8 mouse cellular contexts compared by ENCODE assay signal in the genomic region with DNA sequence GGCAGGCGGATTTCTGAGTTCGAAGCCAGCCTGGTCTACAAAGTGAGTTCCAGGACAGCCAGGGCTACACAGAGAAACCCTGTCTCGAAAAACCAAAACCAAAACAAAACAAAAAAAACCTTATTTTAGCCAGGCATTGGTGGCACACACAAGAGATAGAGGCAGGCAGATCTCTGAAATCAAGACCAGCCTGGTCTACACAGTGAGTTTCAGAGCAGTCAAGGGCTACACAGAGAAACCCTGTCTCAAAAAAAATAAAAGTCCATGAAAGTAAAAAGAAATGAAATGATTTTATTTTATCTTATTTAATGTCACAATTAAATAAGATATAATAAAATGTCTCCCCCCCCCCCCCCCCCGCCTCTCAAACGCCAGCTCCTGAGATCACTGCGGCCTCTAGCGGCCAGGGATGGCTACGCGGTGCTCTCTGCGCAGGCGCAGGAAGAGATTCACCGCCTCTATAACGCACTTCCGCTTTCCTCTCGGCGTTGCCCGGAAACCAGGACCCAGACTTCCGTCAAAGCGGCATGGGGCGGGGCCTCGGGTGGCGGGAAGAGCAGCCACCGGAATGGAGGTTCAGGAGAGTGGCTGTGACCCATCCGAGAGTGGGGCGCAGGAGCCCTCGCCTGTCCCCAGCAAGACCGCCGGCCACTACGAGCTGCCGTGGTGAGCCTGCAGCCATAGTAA. TPM values are rescaled to one million over a fixed set of nuclear protein-coding genes. Genes with fewer than 3 reads are reported as not detected.
A peak's percentile ranks its signal among the peaks of the same experiment; 100 is the strongest.
DNase-seq lines count a peak whose midpoint lies in the region; ATAC-seq lines count a peak whose summit lies in the region.

No protein-coding gene starts in this region.

- peak; percentile 97 for DNase-seq in adipocyte (ENCODE audit: low spot score)
- DNase-seq in embryo, embryonic 10 days (ENCODE audit: low spot score) = peak; percentile 98
- DNase-seq in gastrocnemius, postnatal 14 days = peak; percentile 97
- peak; percentile 95 for DNase-seq in intestine, embryonic 14.5 days (ENCODE audit: low spot score)
- peak; percentile 96 to 99 for DNase-seq in left cerebral cortex, postnatal 14 days (ENCODE audit: low spot score in 2 of 2)
- DNase-seq in mesoderm, embryonic 11.5 days (ENCODE audit: low read depth, low spot score) = peak; percentile 98
- DNase-seq in right cerebral cortex, postnatal 36 days (ENCODE audit: low spot score in 2 of 2) = peak; percentile 93 to 94
- DNase-seq in yolk sac, embryonic 10.5 days (ENCODE audit: low spot score) = peak; percentile 93

- peak overlapping the region; percentile 92 for H3K4me3 ChIP-seq in intestine, embryonic 14.5 days (ENCODE audit: low read depth, low read length)

- ATAC-seq in intestine, embryonic 14.5 days (replicated peaks; ENCODE audit: low FRiP score, low TSS enrichment, low read depth) = peak; percentile 90

- peak overlapping the region; percentile 70 for H3K9ac ChIP-seq in intestine, embryonic 14.5 days (ENCODE audit: low read length)

- no peaks in the 10 kb centered on the region for H3K27me3 ChIP-seq in intestine, embryonic 14.5 days (replicated peaks; ENCODE audit: control insufficient read depth, insufficient read depth, low read length)

- no peak overlapping the region for H3K27ac ChIP-seq in intestine, embryonic 14.5 days (ENCODE audit: low read depth)

- peak overlapping the region; percentile 96 for H3K4me2 ChIP-seq in intestine, embryonic 14.5 days (ENCODE audit: low read length)

- WGBS in intestine, embryonic 14.5 days = 8% methylated on average over 28 of the region's 30 CpGs

- H3K4me1 ChIP-seq in intestine, embryonic 14.5 days (replicated peaks; ENCODE audit: control insufficient read depth, insufficient read depth, low read length) = peaks cover 11% of the 10 kb centered on the region

- H3K9me3 ChIP-seq in intestine, embryonic 14.5 days (ENCODE audit: control insufficient read depth, low read length) = no peaks in the 10 kb centered on the region

- intact Hi-C loops in gastrocnemius, postnatal 14 days (cut with DNase I; ENCODE audit: low total_unique reads) = loop anchor here (5.0 kb wide), 1 partner anchor 75 kb away; no protein-coding TSS in a partner anchor
- intact Hi-C loops in left cerebral cortex, postnatal 14 days (cut with DNase I) = loop anchor here (2.0 to 5.0 kb wide), 2 partner anchors 75 to 88 kb away; no protein-coding TSS in a partner anchor

- H3K36me3 ChIP-seq in intestine, embryonic 14.5 days (ENCODE audit: control insufficient read depth, insufficient read depth, low read length) = peaks cover 8% of the 10 kb centered on the region

RNA-seq across cellular contexts. Expression of gene Rfc2, which starts 1.2 kb away (rescaled TPM):
- 10 to 100 TPM; 12.4 to 14.1 TPM for total RNA-seq in gastrocnemius, postnatal 14 days (2021)
- polyA plus RNA-seq in intestine, embryonic 14.5 days (2014; fragmentation: Nextera tagmentation; extraction: Ambion mirVana) = 298 and 318 TPM in 2 replicates
- total RNA-seq in left cerebral cortex, postnatal 14 days (2021) = 10 to 100 TPM; 69.1 to 70.0 TPM

RNA-seq across cellular contexts. Expression of gene Syna, which starts 22.4 kb away (rescaled TPM):
- under 1 TPM in 1 of 2 experiments, not detected in 1; 0.29 TPM for total RNA-seq in gastrocnemius, postnatal 14 days (2021)
- polyA plus RNA-seq in intestine, embryonic 14.5 days (2014; fragmentation: Nextera tagmentation; extraction: Ambion mirVana) = 0.08 TPM in 1 of 2 replicates, not detected in the other
- total RNA-seq in left cerebral cortex, postnatal 14 days (2021) = under 1 TPM in 1 of 2 experiments, not detected in 1; 0.32 TPM

RNA-seq across cellular contexts. Expression of gene Clip2, which starts 30.1 kb away (rescaled TPM):
- 1 to 10 TPM; 6.4 to 8.4 TPM for total RNA-seq in gastrocnemius, postnatal 14 days (2021)
- 4.7 and 4.8 TPM in 2 replicates for polyA plus RNA-seq in intestine, embryonic 14.5 days (2014; fragmentation: Nextera tagmentation; extraction: Ambion mirVana)
- 100 to 1,000 TPM; 113 to 116 TPM for total RNA-seq in left cerebral cortex, postnatal 14 days (2021)

RNA-seq across cellular contexts. Expression of gene Lat2, which starts 32.5 kb away (rescaled TPM):
- total RNA-seq in gastrocnemius, postnatal 14 days (2021) = 1 to 10 TPM; 1.3 to 1.5 TPM
- polyA plus RNA-seq in intestine, embryonic 14.5 days (2014; fragmentation: Nextera tagmentation; extraction: Ambion mirVana) = 1.9 and 2.3 TPM in 2 replicates
- 1 to 10 TPM; 1.5 to 2.0 TPM for total RNA-seq in left cerebral cortex, postnatal 14 days (2021)

RNA-seq across cellular contexts. Expression of gene Eif4h, which starts 56.9 kb away (rescaled TPM):
- 100 to 1,000 TPM; 110 to 114 TPM for total RNA-seq in gastrocnemius, postnatal 14 days (2021)
- polyA plus RNA-seq in intestine, embryonic 14.5 days (2014; fragmentation: Nextera tagmentation; extraction: Ambion mirVana) = 437 and 474 TPM in 2 replicates
- 100 to 1,000 TPM; 309 to 328 TPM for total RNA-seq in left cerebral cortex, postnatal 14 days (2021)

Comparison
In these comparisons a context has a peak if more than half of its experiments do, and no peak if none do; other contexts are left out.
1. RNA of gene Rfc2, which starts 1.2 kb away (total RNA-seq): 69.1 to 70.0 TPM in left cerebral cortex, postnatal 14 days; 12.4 to 14.1 TPM in gastrocnemius, postnatal 14 days; every median in the first group is over 4 times any median in the second.
2. RNA of gene Clip2, which starts 30.1 kb away (total RNA-seq): 113 to 116 TPM in left cerebral cortex, postnatal 14 days; 6.4 to 8.4 TPM in gastrocnemius, postnatal 14 days; every median in the first group is over 10 times any median in the second.
3. Peak in every context shown above with its lines, with median percentiles within 50 percentile points of each other: DNase-seq.